9 mouse cellular contexts compared by ENCODE assay signal in genomic region chr2:156406987-156407386, GRCm38 (mm10). TPM values are rescaled to one million over a fixed set of nuclear protein-coding genes. Genes with fewer than 3 reads are reported as not detected.
DNase-seq lines count a peak whose midpoint lies in the region; ATAC-seq lines count a peak whose summit lies in the region.
"Had no signal": no experiment of that assay in that cellular context is flagged by ENCODE, and none has a peak within 500 bp of the region (broad histone marks: within the 10 kb centered on the region; RNA-seq: fewer than 3 reads in every experiment).

No protein-coding gene starts in this region.

- no peak for DNase-seq in heart, embryonic 10.5 days (ENCODE audit: low spot score)
- no peak for DNase-seq in adrenal gland, postnatal 4 days (ENCODE audit: low spot score in 2 of 2)
- no peak for DNase-seq in cerebellum, postnatal 14 days
- DNase-seq in layer of hippocampus, adult 11-12 months (ENCODE audit: low spot score), result no peak
- DNase-seq: kidney, postnatal 14 days had no signal

- H3K27ac ChIP-seq in heart, embryonic 10.5 days, result peak overlapping the region; percentile 31; the same call in 1 of the 2 replicates
- no peak overlapping the region for H3K27ac ChIP-seq in heart, embryonic 12.5 days (ENCODE audit: poor library complexity, severe bottlenecking)
- H3K27ac ChIP-seq in neural tube, embryonic 13.5 days (replicated peaks), result 0 out of 2 replicates have a peak overlapping the region, but pooled peaks have one; percentile 23
- H3K27ac ChIP-seq in neural tube, embryonic 15.5 days (replicated peaks), result no peak overlapping the region
- H3K27ac ChIP-seq in intestine, embryonic 16.5 days (ENCODE audit: low read length), result peak overlapping the region; percentile 33; the same call in 1 of the 2 replicates

- WGBS in heart, embryonic 10.5 days, result 28% methylated on average over 3 of the region's 3 CpGs
- WGBS in heart, embryonic 12.5 days, result 22% methylated on average over 3 of the region's 3 CpGs
- 9% methylated on average over 3 of the region's 3 CpGs for WGBS in neural tube, embryonic 13.5 days
- 11% methylated on average over 3 of the region's 3 CpGs for WGBS in neural tube, embryonic 15.5 days
- 19% methylated on average over 3 of the region's 3 CpGs for WGBS in intestine, embryonic 16.5 days

- no peaks in the 10 kb centered on the region for H3K36me3 ChIP-seq in heart, embryonic 10.5 days
- H3K36me3 ChIP-seq in heart, embryonic 12.5 days, result no peaks in the 10 kb centered on the region
- no peaks in the 10 kb centered on the region for H3K36me3 ChIP-seq in neural tube, embryonic 13.5 days
- H3K36me3 ChIP-seq in neural tube, embryonic 15.5 days, result no peaks in the 10 kb centered on the region
- H3K36me3 ChIP-seq in intestine, embryonic 16.5 days (ENCODE audit: control insufficient read depth, insufficient read depth, low read length), result no peaks in the 10 kb centered on the region

- peaks cover 13% of the 10 kb centered on the region for H3K4me1 ChIP-seq in heart, embryonic 10.5 days
- H3K4me1 ChIP-seq in heart, embryonic 12.5 days (replicated peaks), result peaks cover 6% of the 10 kb centered on the region; the same call in 1 of the 2 replicates
- H3K4me1 ChIP-seq in neural tube, embryonic 13.5 days (replicated peaks), result peaks cover 16% of the 10 kb centered on the region
- peaks cover 11% of the 10 kb centered on the region; the same call in 1 of the 2 replicates for H3K4me1 ChIP-seq in neural tube, embryonic 15.5 days
- H3K4me1 ChIP-seq in intestine, embryonic 16.5 days (ENCODE audit: control insufficient read depth, insufficient read depth, low read length), result peaks cover 7% of the 10 kb centered on the region; the same call in 1 of the 2 replicates

- H3K27me3 ChIP-seq in heart, embryonic 10.5 days (ENCODE audit: insufficient read depth, poor library complexity, severe bottlenecking), result 0 out of 2 replicates have a peak, but pooled peaks cover 4% of the 10 kb centered on the region
- H3K27me3 ChIP-seq in heart, embryonic 12.5 days (replicated peaks), result no peaks in the 10 kb centered on the region
- H3K27me3 ChIP-seq in neural tube, embryonic 13.5 days, result no peaks in the 10 kb centered on the region
- no peaks in the 10 kb centered on the region for H3K27me3 ChIP-seq in neural tube, embryonic 15.5 days (replicated peaks)
- no peaks in the 10 kb centered on the region for H3K27me3 ChIP-seq in intestine, embryonic 16.5 days (replicated peaks; ENCODE audit: control insufficient read depth, insufficient read depth, low read length)

- ATAC-seq in heart, embryonic 12.5 days (ENCODE audit: insufficient number of reproducible peaks, low FRiP score), result no peak
- ATAC-seq in neural tube, embryonic 13.5 days (ENCODE audit: low read depth), result no peak
- no peak for ATAC-seq in neural tube, embryonic 15.5 days (ENCODE audit: low FRiP score)
- ATAC-seq in intestine, embryonic 16.5 days, result peak; percentile 48

- no peak overlapping the region for H3K4me3 ChIP-seq in heart, embryonic 10.5 days
- no peak overlapping the region for H3K4me3 ChIP-seq in heart, embryonic 12.5 days
- H3K4me3 ChIP-seq in neural tube, embryonic 13.5 days, result no peak overlapping the region
- no peak overlapping the region for H3K4me3 ChIP-seq in neural tube, embryonic 15.5 days (replicated peaks)
- no peak overlapping the region for H3K4me3 ChIP-seq in intestine, embryonic 16.5 days (ENCODE audit: low read length)

- H3K9me3 ChIP-seq in heart, embryonic 10.5 days, result no peaks in the 10 kb centered on the region
- no peaks in the 10 kb centered on the region for H3K9me3 ChIP-seq in heart, embryonic 12.5 days (replicated peaks)
- H3K9me3 ChIP-seq in neural tube, embryonic 13.5 days, result no peaks in the 10 kb centered on the region
- no peaks in the 10 kb centered on the region for H3K9me3 ChIP-seq in neural tube, embryonic 15.5 days (replicated peaks)
- H3K9me3 ChIP-seq in intestine, embryonic 16.5 days (ENCODE audit: control insufficient read depth, low read length), result no peaks in the 10 kb centered on the region

- H3K9ac ChIP-seq in heart, embryonic 12.5 days, result no peak overlapping the region
- H3K9ac ChIP-seq in neural tube, embryonic 13.5 days, result peak overlapping the region; percentile 22; the same call in 1 of the 2 replicates
- no peak overlapping the region for H3K9ac ChIP-seq in neural tube, embryonic 15.5 days (replicated peaks)
- H3K9ac ChIP-seq in intestine, embryonic 16.5 days (ENCODE audit: low read depth, low read length), result peak overlapping the region; percentile 48

- no peak overlapping the region for H3K4me2 ChIP-seq in heart, embryonic 12.5 days
- no peak overlapping the region for H3K4me2 ChIP-seq in neural tube, embryonic 13.5 days
- H3K4me2 ChIP-seq in neural tube, embryonic 15.5 days, result no peak overlapping the region
- H3K4me2 ChIP-seq in intestine, embryonic 16.5 days (ENCODE audit: low read depth, low read length), result no peak overlapping the region

RNA-seq across cellular contexts. Expression of gene Epb41l1, which starts 13.7 kb away (rescaled TPM):
- 0.97 and 1.5 TPM in 2 replicates for polyA plus RNA-seq in heart, embryonic 10.5 days (2016; fragmentation: Nextera tagmentation; extraction: Ambion mirVana)
- 1.2 and 1.4 TPM in 2 replicates for polyA plus RNA-seq in heart, embryonic 12.5 days (2016; fragmentation: Nextera tagmentation; extraction: Ambion mirVana)
- 7.8 and 9.4 TPM in 2 replicates for polyA plus RNA-seq in neural tube, embryonic 13.5 days (2015; fragmentation: Nextera tagmentation; extraction: Ambion mirVana)
- polyA plus RNA-seq in neural tube, embryonic 15.5 days (2015; fragmentation: Nextera tagmentation; extraction: Ambion mirVana), result 12.3 and 14.8 TPM in 2 replicates
- polyA plus RNA-seq in intestine, embryonic 16.5 days (2015; fragmentation: Nextera tagmentation; extraction: Ambion mirVana), result 1.7 and 2.0 TPM in 2 replicates
- 10 to 100 TPM; 54.3 to 56.1 TPM for total RNA-seq in adrenal gland, postnatal 4 days (2021)

Comparison
In these comparisons a context has a peak if more than half of its experiments do, and no peak if none do; other contexts are left out.
1. H3K27ac ChIP-seq: peak in heart, embryonic 10.5 days (single experiment), neural tube, embryonic 13.5 days (single experiment) and intestine, embryonic 16.5 days (single experiment); none in heart, embryonic 12.5 days (single experiment) and neural tube, embryonic 15.5 days (single experiment).
2. H3K9ac ChIP-seq: peak in neural tube, embryonic 13.5 days (single experiment) and intestine, embryonic 16.5 days (single experiment); none in heart, embryonic 12.5 days (single experiment) and neural tube, embryonic 15.5 days (single experiment).